Mouse (Mus musculus): ENCODE measurements around the gene Cd300ld.
"Not testable (repeated sequence)": the region's sequence is repeated elsewhere in the genome, so short reads cannot be mapped to it uniquely, and the experiment has no call there.

Cd300ld gene

DNA sequence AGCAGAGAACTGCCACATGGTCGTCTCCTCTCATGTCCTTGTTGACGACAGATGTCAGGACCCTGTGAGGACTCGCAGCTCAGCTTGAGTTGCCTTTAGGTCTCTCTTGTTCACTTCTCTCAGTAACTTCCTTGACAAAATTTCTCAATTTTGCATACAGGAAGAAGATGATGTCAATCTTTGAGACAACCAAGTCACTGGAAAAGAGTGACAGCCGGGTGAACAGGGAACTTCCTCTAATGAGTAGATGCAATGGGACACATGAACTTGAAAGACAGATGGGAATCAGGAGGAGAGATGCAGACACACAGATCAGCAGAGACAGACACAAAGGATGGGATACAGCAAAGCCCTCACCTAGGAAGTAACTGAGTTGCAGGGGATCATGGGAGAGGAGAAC is at the start of gene Cd300ld:
Gene Cd300ld, minus strand, starts transcription at position 130 of the 400 bp plus-strand sequence.
- in situ Hi-C loops (cut with MboI, MseI), result no loop called here

DNA sequence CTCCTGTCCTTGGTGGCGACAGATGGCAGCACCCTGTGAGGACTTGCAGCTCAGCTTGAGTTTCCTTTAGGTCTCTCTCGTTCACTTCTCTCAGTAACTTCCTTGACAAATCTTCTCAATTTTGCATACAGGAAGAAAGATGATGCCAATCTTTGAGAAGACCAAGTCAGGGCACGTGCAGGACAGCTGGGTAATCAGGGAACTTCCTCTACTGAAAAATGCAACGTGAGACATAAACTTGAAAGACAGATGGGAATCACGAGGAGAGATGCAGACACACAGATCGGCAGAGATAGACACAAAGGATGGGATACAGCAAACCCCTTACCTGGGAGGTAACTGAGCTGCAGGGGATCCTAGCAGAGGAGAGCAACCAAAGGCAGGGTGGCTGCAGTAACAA is 47.9 kb upstream of the Cd300ld start, which contains the start of gene Cd300ld5:
Gene Cd300ld5, minus strand, starts transcription at position 101 of the 400 bp plus-strand sequence.
- in situ Hi-C loops (cut with MboI, MseI), result loop anchor here (5.0 kb wide), 1 partner anchor 35 kb away; the partner anchor contains the start of gene Cd300c2

- in situ Hi-C loops (cut with MboI, MseI), result not testable (repeated sequence)
Measured at GRCm38 (mm10) chr11:115026912-115027311, 37.2 kb upstream of the Cd300ld start, which contains the start of gene Cd300ld4. Gene Cd300ld4 (minus strand): TSS chr11:115027012.

DNA sequence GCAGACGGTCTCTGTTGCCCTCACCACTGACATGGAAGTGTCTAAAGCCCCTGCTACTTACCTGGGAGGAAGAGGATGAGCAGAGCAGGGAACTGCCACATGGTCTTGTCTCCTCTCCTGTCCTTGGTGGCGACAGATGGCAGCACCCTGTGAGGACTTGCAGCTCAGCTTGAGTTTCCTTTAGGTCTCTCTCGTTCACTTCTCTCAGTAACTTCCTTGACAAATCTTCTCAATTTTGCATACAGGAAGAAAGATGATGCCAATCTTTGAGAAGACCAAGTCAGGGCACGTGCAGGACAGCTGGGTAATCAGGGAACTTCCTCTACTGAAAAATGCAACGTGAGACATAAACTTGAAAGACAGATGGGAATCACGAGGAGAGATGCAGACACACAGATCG is 26.4 kb upstream of the Cd300ld start, which contains the start of gene Cd300ld2:
Gene Cd300ld2, minus strand, starts transcription at position 101 of the 400 bp plus-strand sequence.
- in situ Hi-C loops (cut with MboI, MseI), result not testable (repeated sequence)

DNA sequence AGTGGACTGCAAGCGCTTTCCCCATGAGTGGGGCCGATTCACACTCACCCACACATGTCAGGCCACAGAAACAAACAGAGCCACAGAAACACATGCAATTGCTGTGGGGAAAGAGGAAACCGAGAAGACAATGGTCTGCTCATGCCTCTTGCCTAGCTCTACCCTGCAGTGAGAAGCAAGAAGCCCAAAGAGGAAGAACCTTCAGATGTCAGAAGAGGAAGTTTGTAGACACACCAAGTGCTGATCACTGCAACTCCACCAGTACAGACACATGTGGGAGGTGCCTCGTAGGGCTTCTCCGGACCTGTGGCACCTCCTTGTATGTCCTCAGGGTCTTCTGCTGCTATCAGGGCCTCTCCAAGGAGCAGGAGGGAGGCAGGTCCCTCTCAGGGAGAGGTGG is 14.3 kb upstream of the Cd300ld start:
- in situ Hi-C loops (cut with MboI, MseI), result loop anchor here (5.0 kb wide), 1 partner anchor 33 kb away; the partner anchor contains the start of gene Cd300ld5

DNA sequence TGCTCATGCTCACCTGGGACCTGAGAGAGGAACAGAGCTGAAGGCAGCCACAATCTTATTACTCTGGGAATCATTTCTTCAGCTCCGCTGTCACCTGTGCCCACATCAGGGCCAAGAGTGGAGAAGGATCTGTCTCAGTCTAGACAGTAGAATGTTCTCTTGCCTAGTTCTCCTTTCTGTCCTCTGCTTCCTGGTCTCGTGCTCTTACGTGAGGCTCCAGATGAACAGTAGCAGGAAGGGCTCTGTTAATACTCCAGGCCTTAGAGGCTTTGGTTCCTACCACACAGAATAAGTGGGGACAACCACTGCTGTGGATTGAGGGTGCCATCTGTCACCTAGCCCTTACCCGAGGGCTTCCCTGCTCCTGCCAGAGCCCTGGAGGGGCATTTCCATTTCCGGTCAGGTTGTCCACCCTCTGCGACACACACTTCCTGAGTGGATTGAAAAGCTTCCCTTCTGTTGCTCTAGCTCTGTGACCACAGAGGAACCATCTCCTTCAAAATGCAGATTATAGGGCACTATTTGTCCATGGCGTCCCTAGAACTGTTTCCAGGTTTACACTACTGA is 11.8 kb upstream of the Cd300ld start, which contains the start of gene Cd300c2:
Gene Cd300c2, minus strand, starts transcription at position 407 of the 567 bp plus-strand sequence.
- in situ Hi-C loops (cut with MboI, MseI), result loop anchor here (5.0 kb wide), 1 partner anchor 36 kb away; the partner anchor contains the start of gene Cd300ld5

DNA sequence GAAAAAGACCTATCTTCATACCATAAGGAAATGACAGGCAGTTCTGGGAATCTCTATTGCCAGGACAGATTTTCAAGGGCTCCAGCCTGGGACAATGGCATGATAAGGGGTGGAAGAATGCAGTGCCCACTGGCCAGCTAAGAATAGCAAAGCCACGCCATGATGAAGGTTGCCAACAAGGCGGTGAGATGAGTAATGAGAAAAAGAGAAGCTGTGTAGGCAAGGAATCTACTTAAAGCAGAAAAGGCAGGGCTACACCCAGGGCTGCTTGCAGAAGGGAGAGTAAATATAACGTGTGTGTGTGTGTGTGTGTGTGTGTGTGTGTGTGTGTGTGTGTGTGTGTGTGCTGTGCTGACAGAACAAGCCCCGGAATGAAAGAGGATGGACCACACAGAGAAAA is 7.9 kb downstream of the Cd300ld start:
- in situ Hi-C loops (cut with MboI, MseI), result no loop called here

DNA sequence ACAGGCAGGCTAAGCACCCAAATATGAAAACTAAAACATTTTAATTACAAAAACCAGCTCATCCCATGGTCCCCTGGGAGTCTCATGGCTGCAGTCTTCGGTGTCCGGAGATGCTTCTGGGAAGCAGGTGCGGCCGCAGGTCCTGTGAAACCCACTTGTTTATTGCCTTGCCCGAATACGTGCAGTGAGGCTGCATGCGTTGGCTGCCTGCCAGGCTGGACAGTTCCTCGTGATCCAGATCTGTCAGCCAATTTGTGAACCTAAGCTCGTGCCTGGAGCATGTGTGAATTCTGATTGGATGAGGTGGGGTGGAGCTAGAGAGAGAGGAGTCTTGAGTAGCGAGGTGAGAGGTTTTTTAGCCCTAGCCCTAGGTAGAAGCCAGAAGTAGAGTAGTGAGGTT is 17.0 kb downstream of the Cd300ld start:
- in situ Hi-C loops (cut with MboI, MseI), result no loop called here

DNA sequence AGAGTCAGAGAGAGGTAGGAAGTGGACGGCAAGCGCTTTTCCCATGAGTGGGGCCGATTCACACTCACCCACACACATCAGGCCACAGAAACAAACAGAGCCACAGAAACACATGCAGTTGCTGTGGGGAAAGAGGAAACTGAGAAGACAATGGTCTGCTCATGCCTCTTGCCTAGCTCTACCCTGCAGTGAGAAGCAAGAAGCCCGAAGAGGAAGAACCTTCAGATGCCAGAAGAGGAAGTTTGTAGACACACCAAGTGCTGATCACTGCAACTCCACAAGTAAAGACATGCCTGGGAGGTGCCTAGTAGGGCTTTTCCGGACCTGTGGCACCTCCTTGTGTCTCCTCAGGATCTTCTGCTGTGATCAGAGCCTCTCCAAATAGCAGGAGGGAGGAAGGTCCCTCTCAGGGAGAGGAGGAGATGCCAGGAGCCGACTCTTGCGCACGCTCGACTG is 20.9 kb downstream of the Cd300ld start, which contains the start of gene Cd300c:
Gene Cd300c, minus strand, starts transcription at position 406 of the 456 bp plus-strand sequence.
- in situ Hi-C loops (cut with MboI, MseI), result no loop called here

DNA sequence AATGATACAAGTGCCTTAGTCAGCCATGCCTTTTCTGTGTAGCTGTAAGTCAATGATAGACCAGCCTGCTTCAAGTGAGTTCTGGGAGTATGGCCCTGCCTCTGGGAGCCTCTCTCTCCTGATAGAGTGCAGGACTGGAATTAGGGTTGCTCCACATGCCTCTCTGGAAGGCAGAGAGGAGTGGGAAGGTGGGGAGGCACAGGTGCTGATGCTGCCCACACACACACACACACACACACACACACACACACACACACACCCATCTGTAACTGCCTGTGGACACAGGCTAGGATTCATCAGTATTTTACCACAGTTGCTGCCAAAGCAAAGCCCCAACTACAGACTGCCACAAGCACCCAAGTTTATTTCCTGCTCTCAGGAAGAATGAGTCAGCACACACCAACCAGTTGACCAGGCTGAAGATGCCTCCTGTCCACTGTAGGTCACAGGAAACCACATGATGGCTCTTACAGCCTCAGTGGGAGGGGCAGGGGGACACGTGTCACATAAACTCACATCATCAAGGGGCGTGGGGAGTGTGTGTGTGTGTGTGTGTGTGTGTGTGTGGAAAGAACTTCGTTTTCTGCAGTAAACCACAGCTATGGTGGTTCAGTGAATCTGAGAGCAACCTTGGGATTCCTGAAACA is 24.4 kb downstream of the Cd300ld start:
- in situ Hi-C loops (cut with MboI, MseI), result no loop called here

GRCm38 (mm10) chr11:114960369-114960768 is 29.4 kb downstream of the Cd300ld start:
- in situ Hi-C loops (cut with MboI, MseI), result no loop called here

DNA sequence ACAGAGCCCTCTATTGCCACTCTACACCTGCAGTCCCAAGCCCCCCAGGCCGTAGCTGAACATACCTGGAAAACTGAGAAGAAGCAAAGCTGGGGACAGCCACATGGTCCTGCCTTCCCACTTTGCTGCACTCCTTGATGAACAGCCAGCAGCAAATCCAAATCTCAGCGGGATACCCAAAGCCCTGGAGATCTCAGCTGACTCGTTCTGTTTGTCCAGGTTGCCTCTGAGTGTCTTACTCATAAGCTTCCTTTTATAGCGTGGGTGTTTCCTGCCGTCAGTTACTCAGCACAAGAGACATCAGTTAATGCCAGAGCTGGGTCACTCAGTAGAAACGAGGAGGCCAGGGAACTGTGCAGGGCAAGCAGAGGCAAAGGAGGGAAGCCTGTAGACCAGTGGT is 55.6 kb downstream of the Cd300ld start, which contains the start of gene Cd300lb:
Gene Cd300lb, minus strand, starts transcription at position 243 of the 400 bp plus-strand sequence.
- in situ Hi-C loops (cut with MboI, MseI), result no loop called here

DNA sequence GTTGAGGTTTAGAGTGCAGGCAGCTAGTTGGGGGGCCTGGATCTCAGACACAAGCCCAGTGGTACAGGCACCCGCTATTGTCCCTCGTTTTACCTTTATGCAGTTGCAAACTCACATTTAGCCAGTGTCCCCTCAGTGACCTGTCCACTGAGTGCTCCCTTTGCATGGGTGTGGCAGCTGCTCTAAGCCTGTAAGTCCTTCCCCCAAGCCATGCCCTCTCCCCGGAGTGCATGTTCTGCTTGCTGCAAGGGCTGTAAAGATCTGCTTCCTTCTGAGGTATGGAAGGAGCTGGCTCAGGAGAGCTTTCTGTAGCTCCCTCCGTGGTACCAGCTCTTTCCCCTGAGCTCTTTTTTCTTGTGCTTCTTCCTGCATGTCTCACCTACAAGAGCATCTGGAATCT is 56.1 kb downstream of the Cd300ld start:
- in situ Hi-C loops (cut with MboI, MseI), result no loop called here

Measured in T-helper 2 cell (primary cell).